Comparison of ENCODE assay signal across 10 mouse cellular contexts in genomic region chr6:115684851-115685646, GRCm38 (mm10). TPM values are rescaled to one million over a fixed set of nuclear protein-coding genes. Genes with fewer than 3 reads are reported as not detected.
DNase-seq lines count a peak whose midpoint lies in the region; ATAC-seq lines count a peak whose summit lies in the region.
"Had no signal": no experiment of that assay in that cellular context is flagged by ENCODE, and none has a peak within 500 bp of the region (broad histone marks: within the 10 kb centered on the region; RNA-seq: fewer than 3 reads in every experiment).

No protein-coding gene starts in this region.

- ATAC-seq in midbrain, embryonic 11.5 days (ENCODE audit: low FRiP score): no peak
- ATAC-seq in midbrain, embryonic 15.5 days (replicated peaks): no peak

- H3K9ac ChIP-seq in midbrain, embryonic 11.5 days (ENCODE audit: low read length): no peak overlapping the region
- no peak overlapping the region for H3K9ac ChIP-seq in midbrain, embryonic 15.5 days

- H3K36me3 ChIP-seq in midbrain, embryonic 11.5 days (ENCODE audit: control insufficient read depth, insufficient read depth, low read length): no peaks in the 10 kb centered on the region
- H3K36me3 ChIP-seq in midbrain, embryonic 15.5 days (replicated peaks): no peaks in the 10 kb centered on the region
- no peaks in the 10 kb centered on the region for H3K36me3 ChIP-seq in erythroblast, embryonic 14.5 days (ENCODE audit: control insufficient read depth)

- peak overlapping the region; percentile 17; the same call in 1 of the 2 replicates for H3K4me2 ChIP-seq in midbrain, embryonic 11.5 days
- no peak overlapping the region for H3K4me2 ChIP-seq in midbrain, embryonic 15.5 days

- no peaks in the 10 kb centered on the region for H3K4me1 ChIP-seq in midbrain, embryonic 11.5 days (ENCODE audit: control insufficient read depth, insufficient read depth, low read length)
- H3K4me1 ChIP-seq in midbrain, embryonic 15.5 days: no peaks in the 10 kb centered on the region
- H3K4me1 ChIP-seq in erythroblast, embryonic 14.5 days (ENCODE audit: control insufficient read depth): peaks cover 19% of the 10 kb centered on the region

- no peaks in the 10 kb centered on the region for H3K9me3 ChIP-seq in midbrain, embryonic 11.5 days (ENCODE audit: control insufficient read depth, low read length)
- no peaks in the 10 kb centered on the region for H3K9me3 ChIP-seq in midbrain, embryonic 15.5 days
- H3K9me3 ChIP-seq in erythroblast, embryonic 14.5 days (ENCODE audit: control insufficient read depth, low read length): peaks cover 2% of the 10 kb centered on the region; the same call in 1 of the 2 replicates

- H3K4me3 ChIP-seq in midbrain, embryonic 11.5 days (ENCODE audit: low read depth, low read length): no peak overlapping the region
- no peak overlapping the region for H3K4me3 ChIP-seq in midbrain, embryonic 15.5 days
- H3K4me3 ChIP-seq in erythroblast, embryonic 14.5 days (replicated peaks): peak overlapping the region; percentile 36

- no peak overlapping the region for H3K27ac ChIP-seq in midbrain, embryonic 11.5 days (ENCODE audit: low read depth, low read length)
- no peak overlapping the region for H3K27ac ChIP-seq in midbrain, embryonic 15.5 days

- 57% methylated on average over 11 of the region's 11 CpGs for WGBS in midbrain, embryonic 11.5 days
- WGBS in midbrain, embryonic 15.5 days: 48% methylated on average over 11 of the region's 11 CpGs

- no peak for DNase-seq in midbrain, embryonic 11.5 days (ENCODE audit: low spot score, missing footprints)
- DNase-seq in MEL-GATA-1-ER (ENCODE audit: extremely low read depth, low read depth): peak; percentile 87
- DNase-seq in retina, postnatal 1 day: peak; percentile 64
- DNase-seq in frontal cortex, postnatal 36 days (ENCODE audit: low spot score in 2 of 2): no peak
- DNase-seq in layer of hippocampus, adult 9-10 months (ENCODE audit: low spot score): no peak
- no peak for DNase-seq in gastrocnemius, adult 18-20 months (ENCODE audit: low spot score)
- DNase-seq: spleen, adult 18-20 months; thymus, postnatal 4 days had no signal

- no peaks in the 10 kb centered on the region for H3K27me3 ChIP-seq in midbrain, embryonic 11.5 days (ENCODE audit: control insufficient read depth, insufficient read depth, low read length)
- H3K27me3 ChIP-seq in midbrain, embryonic 15.5 days (replicated peaks): no peaks in the 10 kb centered on the region
- H3K27me3 ChIP-seq in erythroblast, embryonic 14.5 days (ENCODE audit: control insufficient read depth): no peaks in the 10 kb centered on the region

RNA-seq across cellular contexts. Expression of gene Raf1, which starts 8.6 kb away (rescaled TPM):
- polyA plus RNA-seq in midbrain, embryonic 11.5 days (2014; fragmentation: Nextera tagmentation; extraction: Ambion mirVana): 141 and 146 TPM in 2 replicates
- polyA plus RNA-seq in midbrain, embryonic 15.5 days (2015; fragmentation: Nextera tagmentation; extraction: Ambion mirVana): 142 and 146 TPM in 2 replicates
- 1.6 and 2.6 TPM in 2 replicates for polyA plus RNA-seq in erythroblast, embryonic 14.5 days (2012)
- 100 to 1,000 TPM; 110 to 123 TPM for total RNA-seq in gastrocnemius, adult 18-20 months (2021)

Comparison
In these comparisons a context has a peak if more than half of its experiments do, and no peak if none do; other contexts are left out.
1. DNase-seq: peak in MEL-GATA-1-ER (single experiment) and retina, postnatal 1 day (single experiment); none in midbrain, embryonic 11.5 days (single experiment), frontal cortex, postnatal 36 days (0 of 2), layer of hippocampus, adult 9-10 months (single experiment) and gastrocnemius, adult 18-20 months (single experiment).
2. RNA of gene Raf1, which starts 8.6 kb away (polyA plus RNA-seq): 142 to 146 TPM in midbrain, embryonic 15.5 days and 141 to 146 TPM in midbrain, embryonic 11.5 days; 1.6 to 2.6 TPM in erythroblast, embryonic 14.5 days; every median in the first group is over 10 times any median in the second.